Mouse (Mus musculus) midbrain, embryonic 14.5 days (tissue): ENCODE results near the gene Cage1. TPM values are rescaled to one million over a fixed set of nuclear protein-coding genes. Genes with fewer than 3 reads are reported as not detected.

ENCODE experiments used
- ATAC-seq: fragments of 200-750 bp; cut with Nextera tagmentation; 2 replicates; pipeline ENCODE4 v1.8.0; 2017; ENCODE audit warnings: moderate number of reproducible peaks, moderate library complexity; ENCODE audit not compliant: low FRiP score, low TSS enrichment
- DNase-seq: peaks from one replicate; pipeline ENCODE4 v3.0.0-alpha.2; 2015
- H3K27ac ChIP-seq: fragments of 300-500 bp; sonication (generic); replicated peaks from 2 replicates; pipeline ENCODE4 v1.5.1; 2014; ENCODE audit warnings: mild to moderate bottlenecking, low read depth, low read length, moderate library complexity
- H3K27me3 ChIP-seq: fragments of 300-500 bp; sonication (generic); 2 replicates; pipeline ENCODE4 v1.6.1; 2014; ENCODE audit warnings: low read length, control low read depth, mixed read lengths; ENCODE audit not compliant: control insufficient read depth, insufficient read depth
- H3K36me3 ChIP-seq: fragments of 300-500 bp; sonication (generic); 2 replicates; pipeline ENCODE4 v1.6.1; 2014; ENCODE audit warnings: low read length, control low read depth; ENCODE audit not compliant: control insufficient read depth, insufficient read depth
- H3K4me1 ChIP-seq: fragments of 300-500 bp; sonication (generic); 2 replicates; pipeline ENCODE4 v1.6.1; 2014; ENCODE audit warnings: mild to moderate bottlenecking, antibody characterized with exemption, low read length, control low read depth; ENCODE audit not compliant: control insufficient read depth, insufficient read depth
- H3K4me2 ChIP-seq: fragments of 300-500 bp; sonication (generic); 2 replicates; pipeline ENCODE4 v1.6.1; 2014; ENCODE audit warnings: mild to moderate bottlenecking, low read length, moderate library complexity
- H3K4me3 ChIP-seq: fragments of 300-500 bp; sonication (generic); replicated peaks from 2 replicates; pipeline ENCODE4 v1.5.1; 2014; ENCODE audit warnings: low read depth, low read length
- H3K9ac ChIP-seq: fragments of 300-500 bp; sonication (generic); replicated peaks from 2 replicates; pipeline ENCODE4 v1.6.1; 2014; ENCODE audit warnings: mild to moderate bottlenecking, low read length, moderate library complexity
- H3K9me3 ChIP-seq: fragments of 300-500 bp; sonication (generic); 2 replicates; pipeline ENCODE4 v1.6.1; 2016; ENCODE audit warnings: low read length, control low read depth, mixed read lengths; ENCODE audit not compliant: control insufficient read depth
- WGBS: fragments of 180-500 bp; shearing (Covaris S2); extraction: QIAGEN DNeasy Blood & Tissue Kit; methylation state at CpG from one replicate; pipeline ENCODE4 v1.1.7; 2014; 5-methylcytosine and 5-hydroxymethylcytosine counted together
- polyA plus RNA-seq: library from polyadenylated mRNA; unstranded; fragments of >200 nt; fragmentation: Nextera tagmentation; extraction: Ambion mirVana; gene quantifications from 2 replicates; pipeline ENCODE4 v1.2.1, GENCODE M21; 2014

The Cage1 gene
- polyA plus RNA-seq, 1 experiment from 2014 or later, result 2.7 TPM

- Histone ChIP-seq H3K4me3 (no peak overlapping the region), H3K27ac (no peak overlapping the region), H3K4me2 (no peak overlapping the region), H3K9me3 (no peaks in the 10 kb centered on the region), H3K4me1 (0 out of 2 replicates have a peak, but pooled peaks cover 14% of the 10 kb centered on the region), H3K27me3 (no peaks in the 10 kb centered on the region), H3K36me3 (no peaks in the 10 kb centered on the region), H3K9ac (no peak overlapping the region)
- DNase-seq, result no peak
- WGBS, result 79% methylated on average over 15 of the region's 15 CpGs
- ATAC-seq, result no peak
Measured at GRCm38 (mm10) chr13:37966256-37967051, 70.4 kb downstream of the Cage1 start.

GRCm38 (mm10) chr13:37965126-37965914 is 71.5 kb downstream of the Cage1 start:
- ATAC-seq, result no peak
- WGBS, result 33% methylated on average over 17 of the region's 17 CpGs
- no peak for DNase-seq
- Histone ChIP-seq H3K4me1 (0 out of 2 replicates have a peak, but pooled peaks cover 14% of the 10 kb centered on the region), H3K27me3 (no peaks in the 10 kb centered on the region), H3K4me3 (no peak overlapping the region), H3K4me2 (no peak overlapping the region), H3K9ac (no peak overlapping the region), H3K36me3 (no peaks in the 10 kb centered on the region), H3K9me3 (no peaks in the 10 kb centered on the region), H3K27ac (no peak overlapping the region)

- peak; percentile 19 for DNase-seq
Measured at GRCm38 (mm10) chr13:37964128-37965087, 72.5 kb downstream of the Cage1 start.

GRCm38 (mm10) chr13:37963354-37964007 is 73.4 kb downstream of the Cage1 start:
- Histone ChIP-seq H3K9me3 (no peaks in the 10 kb centered on the region), H3K9ac (no peak overlapping the region), H3K4me3 (peak overlapping the region; percentile 21; the same call in 1 of the 2 replicates), H3K27ac (no peak overlapping the region), H3K4me2 (peak overlapping the region; percentile 49), H3K27me3 (no peaks in the 10 kb centered on the region), H3K36me3 (no peaks in the 10 kb centered on the region), H3K4me1 (0 out of 2 replicates have a peak, but pooled peaks cover 14% of the 10 kb centered on the region)
- no peak for ATAC-seq
- WGBS, result under 1% methylated on average over 12 of the region's 12 CpGs
- DNase-seq, result peak; percentile 86

More at GRCm38 (mm10) chr13:37964128-37965087, 72.5 kb downstream of the Cage1 start:
- Histone ChIP-seq H3K27ac (no peak overlapping the region), H3K4me1 (0 out of 2 replicates have a peak, but pooled peaks cover 14% of the 10 kb centered on the region), H3K9me3 (no peaks in the 10 kb centered on the region), H3K4me2 (peak overlapping the region; percentile 49; the same call in 1 of the 2 replicates), H3K27me3 (no peaks in the 10 kb centered on the region), H3K9ac (no peak overlapping the region), H3K36me3 (no peaks in the 10 kb centered on the region), H3K4me3 (no peak overlapping the region)
- WGBS, result 35% methylated on average over 20 of the region's 20 CpGs
- ATAC-seq, result no peak

- Histone ChIP-seq H3K4me3 (no peak overlapping the region), H3K4me1 (0 out of 2 replicates have a peak, but pooled peaks cover 14% of the 10 kb centered on the region), H3K36me3 (no peaks in the 10 kb centered on the region), H3K4me2 (no peak overlapping the region), H3K9me3 (no peaks in the 10 kb centered on the region), H3K27ac (no peak overlapping the region), H3K9ac (no peak overlapping the region), H3K27me3 (no peaks in the 10 kb centered on the region)
- WGBS, result 92% methylated on average over 9 of the region's 9 CpGs
- DNase-seq (no peak), ATAC-seq (no peak)
Measured at GRCm38 (mm10) chr13:37962541-37962940, 74.3 kb downstream of the Cage1 start.

GRCm38 (mm10) chr13:37959936-37960335 is 76.9 kb downstream of the Cage1 start:
- no peaks in the 10 kb centered on the region for H3K27me3 ChIP-seq
- H3K9me3 ChIP-seq, result no peaks in the 10 kb centered on the region
- H3K4me2 ChIP-seq, result no peak overlapping the region
- no peak for DNase-seq
- no peak for ATAC-seq
- no peak overlapping the region for H3K4me3 ChIP-seq
- WGBS, result 95% methylated on average over 7 of the region's 7 CpGs
- no peak overlapping the region for H3K9ac ChIP-seq
- H3K4me1 ChIP-seq, result 0 out of 2 replicates have a peak, but pooled peaks cover 8% of the 10 kb centered on the region
- H3K27ac ChIP-seq, result no peak overlapping the region
- H3K36me3 ChIP-seq, result no peaks in the 10 kb centered on the region

- no peaks in the 10 kb centered on the region for H3K9me3 ChIP-seq
- H3K4me3 ChIP-seq, result no peak overlapping the region
- H3K36me3 ChIP-seq, result no peaks in the 10 kb centered on the region
- H3K4me2 ChIP-seq, result no peak overlapping the region
- ATAC-seq (no peak), DNase-seq (no peak)
- no peak overlapping the region for H3K9ac ChIP-seq
- H3K27me3 ChIP-seq, result no peaks in the 10 kb centered on the region
- 0 out of 2 replicates have a peak, but pooled peaks cover 5% of the 10 kb centered on the region for H3K4me1 ChIP-seq
- H3K27ac ChIP-seq, result no peak overlapping the region
- 82% methylated on average over 15 of the region's 15 CpGs for WGBS
Measured at GRCm38 (mm10) chr13:37959239-37959907, 77.5 kb downstream of the Cage1 start.
